Mouse (Mus musculus): Measurements from ENCODE around the gene Tsc22d3. TPM values are rescaled to one million over a fixed set of nuclear protein-coding genes. Genes with fewer than 3 reads are reported as not detected.
A peak's percentile ranks its signal among the peaks of the same experiment; 100 is the strongest.

Gene Tsc22d3
- polyA plus RNA-seq, 1 experiment, result 0.07 TPM

DNA sequence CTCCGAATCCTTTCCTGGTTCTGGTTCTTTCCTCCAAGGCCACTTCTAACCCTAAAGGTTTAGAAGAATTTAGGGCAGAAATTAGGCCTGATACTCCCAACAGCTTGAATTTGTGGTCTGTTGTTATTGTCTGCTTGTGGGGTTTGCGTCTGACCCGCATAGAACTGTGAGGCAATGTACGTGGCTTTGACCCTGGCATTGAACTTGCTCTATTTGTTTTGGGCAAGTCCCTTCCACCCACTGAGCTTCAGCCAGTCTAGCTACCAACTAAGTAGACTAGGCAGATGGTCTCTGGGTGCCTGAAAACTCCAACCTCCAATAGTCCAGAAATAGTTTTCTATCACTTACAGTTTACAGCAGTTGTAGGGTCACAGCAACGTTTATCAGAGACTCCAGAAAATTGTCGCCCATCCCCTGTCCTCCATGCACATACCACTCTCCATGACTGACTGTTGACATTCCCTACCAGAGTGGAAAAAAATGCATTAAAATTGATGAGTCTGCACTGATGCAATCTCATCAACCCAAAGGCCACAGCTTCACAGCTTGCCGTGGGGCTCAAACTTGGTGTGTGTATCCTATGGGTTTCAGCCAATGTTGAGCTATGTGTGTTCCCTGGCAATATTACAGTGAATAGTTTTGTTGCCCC, 74.7 kb downstream of the Tsc22d3 start:
- H3K27me3 ChIP-seq (ENCODE audit: control insufficient read depth), result no peaks in the 10 kb centered on the region
- peaks cover 7% of the 10 kb centered on the region for H3K4me1 ChIP-seq (ENCODE audit: control insufficient read depth)
- TF ChIP-seq GATA1 (IDR thresholded peaks at IDR 0.05; ENCODE audit: low read length) (no peak), TAL1 (IDR thresholded peaks at IDR 0.05; ENCODE audit: low read length) (no peak)
- H3K4me3 ChIP-seq (replicated peaks), result no peak overlapping the region
- no peaks in the 10 kb centered on the region for H3K9me3 ChIP-seq (ENCODE audit: control insufficient read depth, low read length)
- H3K36me3 ChIP-seq (ENCODE audit: control insufficient read depth), result no peaks in the 10 kb centered on the region

- H3K9me3 ChIP-seq (ENCODE audit: control insufficient read depth, low read length), result no peaks in the 10 kb centered on the region
- TF ChIP-seq TAL1 (IDR thresholded peaks at IDR 0.05; ENCODE audit: low read length), result no peak
- no peak for TF ChIP-seq GATA1 (IDR thresholded peaks at IDR 0.05; ENCODE audit: low read length)
- H3K4me3 ChIP-seq (replicated peaks), result no peak overlapping the region
- peaks cover 14% of the 10 kb centered on the region for H3K4me1 ChIP-seq (ENCODE audit: control insufficient read depth)
- no peaks in the 10 kb centered on the region for H3K36me3 ChIP-seq (ENCODE audit: control insufficient read depth)
- no peaks in the 10 kb centered on the region for H3K27me3 ChIP-seq (ENCODE audit: control insufficient read depth)
These were observed 76.2 kb downstream of the Tsc22d3 start for GRCm38 (mm10) chrX:140524231-140524630.

- no peaks in the 10 kb centered on the region for H3K27me3 ChIP-seq (ENCODE audit: control insufficient read depth)
- H3K4me1 ChIP-seq (ENCODE audit: control insufficient read depth), result peaks cover 14% of the 10 kb centered on the region
- H3K9me3 ChIP-seq (ENCODE audit: control insufficient read depth, low read length), result no peaks in the 10 kb centered on the region
- no peak overlapping the region for H3K4me3 ChIP-seq (replicated peaks)
- TF ChIP-seq GATA1 (IDR thresholded peaks at IDR 0.05; ENCODE audit: low read length) (no peak), TAL1 (IDR thresholded peaks at IDR 0.05; ENCODE audit: low read length) (no peak)
- H3K36me3 ChIP-seq (ENCODE audit: control insufficient read depth), result no peaks in the 10 kb centered on the region
These were observed 78.2 kb downstream of the Tsc22d3 start for GRCm38 (mm10) chrX:140522071-140522765.

DNA sequence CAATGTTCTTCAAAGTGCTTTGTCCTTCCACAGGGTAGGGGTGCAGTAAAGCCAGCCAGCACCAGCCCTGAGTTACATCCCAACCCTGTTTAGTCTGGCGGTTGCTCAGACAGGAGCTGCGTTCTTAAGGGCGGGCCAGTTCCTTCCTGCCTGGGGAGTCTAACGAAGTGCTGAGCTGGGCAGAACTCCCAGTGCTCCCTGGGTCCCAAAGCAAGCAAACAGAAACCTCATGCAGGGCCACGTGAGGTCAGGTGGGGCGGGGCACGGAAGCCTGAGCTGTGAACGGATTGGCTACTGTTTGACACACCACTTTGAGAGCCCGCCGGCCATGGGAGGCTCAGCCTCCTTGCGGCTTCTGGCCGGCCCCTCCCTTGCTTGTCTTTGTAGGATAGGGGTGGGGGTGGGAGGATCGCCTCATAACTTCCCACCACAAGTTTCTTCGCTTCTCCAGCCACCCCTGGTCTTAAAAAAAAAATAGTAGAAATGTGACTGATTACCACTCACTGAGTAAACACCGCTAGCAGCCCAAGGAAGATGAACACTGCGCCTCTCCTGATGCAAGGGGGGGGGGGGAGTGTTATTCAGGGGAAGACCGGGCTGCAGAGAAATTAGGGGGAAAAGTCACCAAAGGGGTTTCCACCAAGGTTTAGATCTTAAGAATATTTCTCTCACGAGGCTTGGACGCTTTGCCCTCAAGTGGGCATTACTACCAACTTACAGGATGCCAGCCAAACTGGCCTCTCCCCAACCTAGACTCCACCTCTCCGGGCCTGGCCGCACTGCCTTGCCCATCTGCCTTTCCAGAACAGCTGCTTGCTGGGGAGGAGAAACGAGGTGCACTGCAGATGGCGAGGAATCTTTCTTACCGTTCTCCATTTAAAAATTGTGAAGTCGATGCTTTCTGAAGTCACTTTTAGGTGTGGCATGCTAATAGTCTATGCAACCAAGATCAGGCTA, 80.0 kb downstream of the Tsc22d3 start:
- peaks cover 14% of the 10 kb centered on the region for H3K4me1 ChIP-seq (ENCODE audit: control insufficient read depth)

GRCm38 (mm10) chrX:140518351-140518750, 82.1 kb downstream of the Tsc22d3 start:
- TF ChIP-seq GATA1 (IDR thresholded peaks at IDR 0.05; ENCODE audit: low read length) (no peak), TAL1 (IDR thresholded peaks at IDR 0.05; ENCODE audit: low read length) (no peak)
- no peak overlapping the region for H3K4me3 ChIP-seq (replicated peaks)
- H3K36me3 ChIP-seq (ENCODE audit: control insufficient read depth), result no peaks in the 10 kb centered on the region
- no peaks in the 10 kb centered on the region for H3K9me3 ChIP-seq (ENCODE audit: control insufficient read depth, low read length)
- H3K4me1 ChIP-seq (ENCODE audit: control insufficient read depth), result peaks cover 14% of the 10 kb centered on the region
- H3K27me3 ChIP-seq (ENCODE audit: control insufficient read depth), result no peaks in the 10 kb centered on the region; the same call in 1 of the 2 replicates

More for the DNA sequence above, 80.0 kb downstream of the Tsc22d3 start:
- no peaks in the 10 kb centered on the region for H3K9me3 ChIP-seq (ENCODE audit: control insufficient read depth, low read length)
- peak overlapping the region; percentile 48 for H3K4me3 ChIP-seq (replicated peaks)
- no peak for TF ChIP-seq GATA1 (IDR thresholded peaks at IDR 0.05; ENCODE audit: low read length)
- TF ChIP-seq TAL1 (IDR thresholded peaks at IDR 0.05; ENCODE audit: low read length), result no peak
- no peaks in the 10 kb centered on the region for H3K36me3 ChIP-seq (ENCODE audit: control insufficient read depth)
- H3K27me3 ChIP-seq (ENCODE audit: control insufficient read depth), result no peaks in the 10 kb centered on the region

DNA sequence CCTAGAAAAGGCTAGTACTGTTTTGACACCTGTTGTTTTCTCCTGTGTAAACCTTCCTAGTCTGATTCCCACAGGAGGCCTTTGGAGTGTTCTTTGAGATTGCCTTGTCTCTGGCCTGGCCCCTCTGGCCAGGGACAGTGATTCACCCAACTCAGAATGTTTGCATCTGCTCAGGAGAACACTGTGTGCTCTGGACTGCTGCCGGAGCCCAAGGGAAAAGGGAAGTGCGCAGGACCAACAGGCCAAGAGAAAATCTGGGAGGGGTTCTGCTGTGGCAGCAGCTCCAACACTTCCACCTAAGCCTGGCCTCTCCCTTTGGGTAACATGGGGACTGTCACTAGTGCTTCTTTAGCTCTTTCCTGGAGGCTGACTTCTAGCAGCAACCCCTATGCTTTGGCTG, 87.1 kb downstream of the Tsc22d3 start:
- H3K27me3 ChIP-seq (ENCODE audit: control insufficient read depth), result peaks cover 10% of the 10 kb centered on the region; the same call in 1 of the 2 replicates

DNA sequence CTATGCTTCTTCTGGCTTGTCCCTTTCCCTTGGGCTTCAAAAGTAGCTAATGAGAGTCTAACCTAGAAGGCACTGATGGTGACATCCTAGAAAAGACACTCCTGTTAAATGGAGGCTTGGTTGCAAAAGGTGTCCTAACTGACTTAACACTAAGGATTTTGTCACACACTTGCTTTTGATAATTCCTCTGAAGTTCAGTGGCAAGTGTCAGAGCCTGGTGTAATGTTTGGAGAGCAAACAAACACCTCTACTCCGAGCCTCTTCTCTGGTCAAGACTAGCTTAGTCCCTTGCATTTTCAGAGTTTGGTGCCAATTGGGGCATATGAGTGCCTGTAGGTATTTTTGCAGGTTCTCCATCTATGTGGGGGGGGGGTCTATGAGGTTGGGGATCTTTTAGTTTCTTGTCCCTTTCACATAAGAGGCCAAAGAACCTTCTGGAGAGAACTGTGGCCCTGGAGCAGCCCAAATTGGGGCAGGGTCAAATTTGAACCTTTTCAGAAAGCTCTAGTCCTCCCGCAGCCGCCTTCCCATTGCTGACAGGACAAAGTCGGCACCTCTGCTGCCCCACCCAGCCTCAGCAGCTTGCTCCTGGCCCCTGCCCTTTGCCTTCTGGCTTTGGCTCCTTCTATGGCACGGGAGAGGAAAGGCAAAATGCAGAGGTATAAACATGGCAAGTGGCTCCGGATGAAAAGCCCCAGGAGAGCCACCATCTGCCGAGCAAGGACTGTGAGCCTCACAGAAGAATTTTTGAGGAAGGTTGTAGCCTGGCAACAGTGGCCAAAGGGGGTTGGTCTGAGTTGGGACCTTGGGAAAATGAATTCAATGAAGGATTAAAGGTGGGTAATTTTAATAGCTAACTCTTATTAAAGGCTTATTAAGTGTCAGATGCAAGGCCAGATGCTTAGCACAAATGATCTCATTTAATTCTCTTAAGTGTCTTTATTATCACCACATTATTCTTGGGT, 88.5 kb downstream of the Tsc22d3 start:
- no peak for TF ChIP-seq TAL1 (IDR thresholded peaks at IDR 0.05; ENCODE audit: low read length)
- no peak for TF ChIP-seq GATA1 (IDR thresholded peaks at IDR 0.05; ENCODE audit: low read length)
- no peaks in the 10 kb centered on the region for H3K36me3 ChIP-seq (ENCODE audit: control insufficient read depth)
- no peaks in the 10 kb centered on the region for H3K9me3 ChIP-seq (ENCODE audit: control insufficient read depth, low read length)
- peaks cover 10% of the 10 kb centered on the region; the same call in 1 of the 2 replicates for H3K27me3 ChIP-seq (ENCODE audit: control insufficient read depth)
- no peak overlapping the region for H3K4me3 ChIP-seq (replicated peaks)
- H3K4me1 ChIP-seq (ENCODE audit: control insufficient read depth), result no peaks in the 10 kb centered on the region

More for the DNA sequence above, 87.1 kb downstream of the Tsc22d3 start:
- Histone ChIP-seq H3K4me1 (ENCODE audit: control insufficient read depth) (no peaks in the 10 kb centered on the region), H3K9me3 (ENCODE audit: control insufficient read depth, low read length) (no peaks in the 10 kb centered on the region), H3K4me3 (replicated peaks) (no peak overlapping the region), H3K36me3 (ENCODE audit: control insufficient read depth) (no peaks in the 10 kb centered on the region)
- TF ChIP-seq GATA1 (IDR thresholded peaks at IDR 0.05; ENCODE audit: low read length) (no peak), TAL1 (IDR thresholded peaks at IDR 0.05; ENCODE audit: low read length) (no peak)
